Mouse (Mus musculus): ENCODE data around the gene Diaph3. TPM values are rescaled to one million over a fixed set of nuclear protein-coding genes. Genes with fewer than 3 reads are reported as not detected.

Gene Diaph3
- polyA plus RNA-seq, 1 experiment from 2014 or later = 19.2 TPM

- no peak for ATAC-seq (ENCODE audit: borderline replicate concordance, extremely low read depth, low FRiP score, low TSS enrichment)
- Histone ChIP-seq H3K9ac (no peak overlapping the region), H3K27ac (no peak overlapping the region), H3K36me3 (no peaks in the 10 kb centered on the region), H3K4me2 (no peak overlapping the region), H3K9me3 (no peaks in the 10 kb centered on the region), H3K4me3 (no peak overlapping the region), H3K4me1 (no peaks in the 10 kb centered on the region), H3K27me3 (no peaks in the 10 kb centered on the region)
- 77% methylated on average over 4 of the region's 4 CpGs for WGBS
Measured at GRCm38 (mm10) chr14:86662846-86663245, 478.2 kb downstream of the Diaph3 start.

- WGBS = 94% methylated on average over 3 of the region's 3 CpGs
- Histone ChIP-seq H3K27me3 (no peaks in the 10 kb centered on the region), H3K4me2 (no peak overlapping the region), H3K27ac (no peak overlapping the region), H3K4me3 (no peak overlapping the region), H3K36me3 (no peaks in the 10 kb centered on the region), H3K4me1 (no peaks in the 10 kb centered on the region), H3K9ac (no peak overlapping the region), H3K9me3 (no peaks in the 10 kb centered on the region)
- ATAC-seq (ENCODE audit: borderline replicate concordance, extremely low read depth, low FRiP score, low TSS enrichment) = no peak
Measured at GRCm38 (mm10) chr14:86660556-86660955, 480.5 kb downstream of the Diaph3 start.

GRCm38 (mm10) chr14:86656262-86656661 lies 484.8 kb downstream of the Diaph3 start:
- Histone ChIP-seq H3K4me2 (no peak overlapping the region), H3K36me3 (no peaks in the 10 kb centered on the region), H3K4me1 (no peaks in the 10 kb centered on the region), H3K27ac (no peak overlapping the region), H3K9me3 (no peaks in the 10 kb centered on the region), H3K9ac (no peak overlapping the region), H3K27me3 (no peaks in the 10 kb centered on the region), H3K4me3 (no peak overlapping the region)
- 37% methylated on average over 5 of the region's 5 CpGs for WGBS
- ATAC-seq (ENCODE audit: borderline replicate concordance, extremely low read depth, low FRiP score, low TSS enrichment) = no peak

- WGBS = 60% methylated on average over 7 of the region's 7 CpGs
- no peak for ATAC-seq (ENCODE audit: borderline replicate concordance, extremely low read depth, low FRiP score, low TSS enrichment)
- Histone ChIP-seq H3K9ac (no peak overlapping the region), H3K4me2 (no peak overlapping the region), H3K9me3 (no peaks in the 10 kb centered on the region), H3K4me3 (no peak overlapping the region), H3K4me1 (no peaks in the 10 kb centered on the region), H3K36me3 (no peaks in the 10 kb centered on the region), H3K27ac (no peak overlapping the region), H3K27me3 (no peaks in the 10 kb centered on the region)
Measured at GRCm38 (mm10) chr14:86646499-86647120, 494.4 kb downstream of the Diaph3 start.

GRCm38 (mm10) chr14:86642831-86643241 lies 498.2 kb downstream of the Diaph3 start:
- Histone ChIP-seq H3K4me2 (no peak overlapping the region), H3K27ac (no peak overlapping the region), H3K9ac (no peak overlapping the region), H3K4me3 (no peak overlapping the region), H3K36me3 (no peaks in the 10 kb centered on the region), H3K9me3 (no peaks in the 10 kb centered on the region), H3K4me1 (no peaks in the 10 kb centered on the region), H3K27me3 (no peaks in the 10 kb centered on the region)
- no peak for ATAC-seq (ENCODE audit: borderline replicate concordance, extremely low read depth, low FRiP score, low TSS enrichment)
- WGBS = 80% methylated on average over 7 of the region's 7 CpGs

GRCm38 (mm10) chr14:86641839-86642238 lies 499.2 kb downstream of the Diaph3 start:
- no peak overlapping the region for H3K4me2 ChIP-seq
- no peak overlapping the region for H3K27ac ChIP-seq
- no peaks in the 10 kb centered on the region for H3K36me3 ChIP-seq
- H3K4me3 ChIP-seq = no peak overlapping the region
- H3K9ac ChIP-seq = no peak overlapping the region
- 84% methylated on average over 3 of the region's 3 CpGs for WGBS
- no peaks in the 10 kb centered on the region for H3K4me1 ChIP-seq
- H3K9me3 ChIP-seq = no peaks in the 10 kb centered on the region
- no peaks in the 10 kb centered on the region for H3K27me3 ChIP-seq
- no peak for ATAC-seq (ENCODE audit: borderline replicate concordance, extremely low read depth, low FRiP score, low TSS enrichment)

- no peak for ATAC-seq (ENCODE audit: borderline replicate concordance, extremely low read depth, low FRiP score, low TSS enrichment)
Measured at GRCm38 (mm10) chr14:86640086-86640485, 500.9 kb downstream of the Diaph3 start.

GRCm38 (mm10) chr14:86635594-86636140 lies 505.4 kb downstream of the Diaph3 start:
- no peak overlapping the region for H3K27ac ChIP-seq
- H3K4me1 ChIP-seq = no peaks in the 10 kb centered on the region
- no peak overlapping the region for H3K9ac ChIP-seq
- WGBS = 27% methylated on average over 6 of the region's 6 CpGs
- H3K27me3 ChIP-seq = no peaks in the 10 kb centered on the region
- H3K36me3 ChIP-seq = no peaks in the 10 kb centered on the region
- H3K9me3 ChIP-seq = no peaks in the 10 kb centered on the region
- H3K4me2 ChIP-seq = no peak overlapping the region
- ATAC-seq (ENCODE audit: borderline replicate concordance, extremely low read depth, low FRiP score, low TSS enrichment) = no peak
- no peak overlapping the region for H3K4me3 ChIP-seq

More at GRCm38 (mm10) chr14:86640086-86640485, 500.9 kb downstream of the Diaph3 start:
- Histone ChIP-seq H3K4me2 (no peak overlapping the region), H3K4me1 (no peaks in the 10 kb centered on the region), H3K9me3 (no peaks in the 10 kb centered on the region), H3K36me3 (no peaks in the 10 kb centered on the region), H3K27ac (no peak overlapping the region), H3K27me3 (no peaks in the 10 kb centered on the region), H3K9ac (no peak overlapping the region), H3K4me3 (no peak overlapping the region)
- WGBS = 72% methylated on average over 5 of the region's 5 CpGs

GRCm38 (mm10) chr14:86635052-86635451 lies 506.0 kb downstream of the Diaph3 start:
- Histone ChIP-seq H3K4me2 (no peak overlapping the region), H3K9ac (no peak overlapping the region), H3K36me3 (no peaks in the 10 kb centered on the region), H3K27me3 (no peaks in the 10 kb centered on the region), H3K9me3 (no peaks in the 10 kb centered on the region), H3K4me3 (no peak overlapping the region), H3K4me1 (no peaks in the 10 kb centered on the region), H3K27ac (no peak overlapping the region)
- 72% methylated on average over 2 of the region's 2 CpGs for WGBS
- no peak for ATAC-seq (ENCODE audit: borderline replicate concordance, extremely low read depth, low FRiP score, low TSS enrichment)

- H3K27ac ChIP-seq = no peak overlapping the region
- no peaks in the 10 kb centered on the region for H3K4me1 ChIP-seq
- no peaks in the 10 kb centered on the region for H3K36me3 ChIP-seq
- H3K27me3 ChIP-seq = no peaks in the 10 kb centered on the region
- no peak overlapping the region for H3K4me3 ChIP-seq
- H3K4me2 ChIP-seq = no peak overlapping the region
- no peak overlapping the region for H3K9ac ChIP-seq
- H3K9me3 ChIP-seq = no peaks in the 10 kb centered on the region
- WGBS = 58% methylated on average over 5 of the region's 5 CpGs
- ATAC-seq (ENCODE audit: borderline replicate concordance, extremely low read depth, low FRiP score, low TSS enrichment) = no peak
Measured at GRCm38 (mm10) chr14:86633799-86634198, 507.2 kb downstream of the Diaph3 start.

GRCm38 (mm10) chr14:86624816-86625425 lies 516.1 kb downstream of the Diaph3 start:
- Histone ChIP-seq H3K4me1 (no peaks in the 10 kb centered on the region), H3K27ac (no peak overlapping the region), H3K4me2 (no peak overlapping the region), H3K9ac (no peak overlapping the region), H3K9me3 (no peaks in the 10 kb centered on the region), H3K4me3 (no peak overlapping the region), H3K27me3 (no peaks in the 10 kb centered on the region), H3K36me3 (no peaks in the 10 kb centered on the region)
- 86% methylated on average over 5 of the region's 5 CpGs for WGBS
- no peak for ATAC-seq (ENCODE audit: borderline replicate concordance, extremely low read depth, low FRiP score, low TSS enrichment)

GRCm38 (mm10) chr14:86619637-86620036 lies 521.4 kb downstream of the Diaph3 start:
- Histone ChIP-seq H3K4me1 (no peaks in the 10 kb centered on the region), H3K4me3 (no peak overlapping the region), H3K4me2 (no peak overlapping the region), H3K27me3 (no peaks in the 10 kb centered on the region), H3K9me3 (no peaks in the 10 kb centered on the region), H3K36me3 (no peaks in the 10 kb centered on the region), H3K27ac (no peak overlapping the region), H3K9ac (no peak overlapping the region)
- no peak for ATAC-seq (ENCODE audit: borderline replicate concordance, extremely low read depth, low FRiP score, low TSS enrichment)
- WGBS = 51% methylated on average over 5 of the region's 5 CpGs

All from lung, embryonic 15.5 days (tissue).